Mouse (Mus musculus) gastrocnemius, postnatal 25 days (tissue): ENCODE measurements around the gene Wbp4. TPM values are rescaled to one million over a fixed set of nuclear protein-coding genes. Genes with fewer than 3 reads are reported as not detected.
A peak's percentile ranks its signal among the peaks of the same experiment; 100 is the strongest.
"Not testable (repeated sequence)": the region's sequence is repeated elsewhere in the genome, so short reads cannot be mapped to it uniquely, and the experiment has no call there.

ENCODE experiments used
- DNase-seq: peaks from one replicate; pipeline ENCODE4 v3.0.0; 2022
- total RNA-seq, 2 experiments: library from RNA; stranded (reverse); gene quantifications; 1 replicate in 1 of 2; 2 replicates in 1 of 2; pipeline ENCODE4 v1.2.3; 2021

The Wbp4 gene
- total RNA-seq, 2 experiments from 2014 or later, result 20.0 to 21.2 TPM

- peak; percentile 71 for DNase-seq
These were observed 29.4 kb downstream of the Wbp4 start, which contains the start of gene Kbtbd6 for GRCm38 (mm10) chr14:79451681-79452590. Kbtbd6 (plus strand) TSS chr14:79451835.

- DNase-seq, result no peak
These were observed 36.2 kb downstream of the Wbp4 start for GRCm38 (mm10) chr14:79445055-79445620.

GRCm38 (mm10) chr14:79444601-79445000, 36.7 kb downstream of the Wbp4 start:
- DNase-seq, result no peak

GRCm38 (mm10) chr14:79441441-79441840, 39.9 kb downstream of the Wbp4 start:
- DNase-seq, result no peak

- DNase-seq, result no peak
These were observed 40.7 kb downstream of the Wbp4 start for GRCm38 (mm10) chr14:79440655-79441054.

GRCm38 (mm10) chr14:79434068-79434467, 47.3 kb downstream of the Wbp4 start:
- no peak for DNase-seq

- DNase-seq, result not testable (repeated sequence)
These were observed 54.5 kb downstream of the Wbp4 start for GRCm38 (mm10) chr14:79426730-79427365.

GRCm38 (mm10) chr14:79425979-79426729, 55.2 kb downstream of the Wbp4 start, which contains the start of gene Kbtbd7:
Kbtbd7 (plus strand) TSS chr14:79426511.
- peak; percentile 93 for DNase-seq

- DNase-seq, result no peak
These were observed 61.1 kb downstream of the Wbp4 start for GRCm38 (mm10) chr14:79420083-79420685.

- no peak for DNase-seq
These were observed 68.2 kb downstream of the Wbp4 start for GRCm38 (mm10) chr14:79413121-79413520.

GRCm38 (mm10) chr14:79410662-79411061, 70.7 kb downstream of the Wbp4 start:
- no peak for DNase-seq

Other genes with a start within 250 kb of the Wbp4 start
- not detected for gene Zfp957, start 234.2 kb downstream of the Wbp4 start, total RNA-seq
- 10 to 100 TPM; 35.0 to 36.2 TPM for gene Rgcc, start 179.9 kb downstream of the Wbp4 start, total RNA-seq
- 10 to 100 TPM; 16.3 to 19.3 TPM for gene Naa16, start 90.7 kb downstream of the Wbp4 start, total RNA-seq
- 1 to 10 TPM; 6.5 to 7.3 TPM for gene Mtrf1, start 83.7 kb downstream of the Wbp4 start, total RNA-seq
- 1 to 10 TPM; 5.5 to 7.5 TPM for gene Kbtbd7, start 55.0 kb downstream of the Wbp4 start, total RNA-seq
- not detected for gene Kbtbd6, start 29.7 kb downstream of the Wbp4 start, total RNA-seq
- 1 to 10 TPM; 4.7 to 5.5 TPM for gene Elf1, start 326 bp downstream of the Wbp4 start, total RNA-seq
- 10 to 100 TPM; 75.7 to 81.7 TPM for gene Sugt1, start 106.2 kb upstream of the Wbp4 start, total RNA-seq
- gene Cnmd, start 180.7 kb upstream of the Wbp4 start, total RNA-seq, result 1 to 10 TPM in 1 of 2 experiments, under 1 TPM in 1; 0.62 to 1.5 TPM